Mouse (Mus musculus): ENCODE results near the gene Il16.

DNA sequence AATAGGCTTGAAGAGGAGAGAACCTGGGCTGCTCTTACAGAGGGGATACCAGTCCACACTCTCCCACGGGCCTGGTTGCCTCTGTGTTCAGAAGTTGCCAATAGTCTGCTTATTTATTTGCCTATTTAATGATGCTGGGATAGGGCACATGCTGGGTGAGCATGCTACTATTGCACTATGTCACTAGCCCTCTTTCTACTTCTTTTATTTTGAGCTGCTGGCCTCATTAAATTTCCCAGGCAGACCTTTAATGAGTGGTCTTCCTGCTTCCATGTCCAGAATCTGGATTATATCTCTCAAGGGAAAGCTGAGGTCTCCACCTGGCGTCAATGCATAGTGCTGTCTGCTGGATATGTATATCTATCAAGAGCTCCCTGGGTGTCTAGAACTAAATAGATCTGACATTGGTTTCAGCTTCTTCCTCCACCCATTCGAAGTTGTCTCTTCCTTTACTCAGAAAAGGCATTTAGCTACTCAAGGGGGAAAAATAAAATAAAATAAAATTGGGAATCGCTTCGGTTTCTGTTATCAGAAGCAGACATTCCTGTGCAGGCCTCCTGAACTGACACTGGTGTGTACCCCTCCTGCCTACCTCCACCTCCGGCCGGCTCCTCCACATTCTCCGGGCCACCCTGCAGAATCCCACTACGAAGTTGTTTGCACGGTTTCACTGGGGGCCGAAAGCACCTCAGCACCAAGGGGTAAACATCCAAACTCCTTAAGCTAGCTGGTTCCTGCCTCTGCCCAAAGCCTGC, 114.3 kb downstream of the Il16 start:
- TF ChIP-seq CTCF (IDR thresholded peaks at IDR 0.05; ENCODE audit: low read depth, low read length) (no peak), POLR2A (IDR thresholded peaks at IDR 0.05; ENCODE audit: extremely low read depth, insufficient read depth, low read length) (no peak)
